Mouse (Mus musculus) midbrain, postnatal 0 days (tissue): ENCODE measurements around the gene Tsks. TPM values are rescaled to one million over a fixed set of nuclear protein-coding genes. Genes with fewer than 3 reads are reported as not detected.

Experiments
- ATAC-seq: fragments of 200-750 bp; cut with Nextera tagmentation; 2 replicates; pipeline ENCODE4 v1.8.0; 2017; ENCODE audit warnings: moderate number of reproducible peaks, mild to moderate bottlenecking, moderate TSS enrichment, moderate library complexity; ENCODE audit not compliant: low FRiP score
- DNase-seq: peaks from one replicate; pipeline ENCODE4 v3.0.0-alpha.2; 2015; ENCODE audit warnings: low spot score
- H3K27ac ChIP-seq: fragments of 300-500 bp; sonication (generic); 2 replicates; pipeline ENCODE4 v1.5.1; 2014; ENCODE audit warnings: low read depth, mild to moderate bottlenecking, low read length, mixed read lengths
- H3K27me3 ChIP-seq: fragments of 300-500 bp; sonication (generic); 2 replicates; pipeline ENCODE4 v1.6.1; 2014; ENCODE audit warnings: low read length, control low read depth, mixed read lengths; ENCODE audit not compliant: insufficient read depth
- H3K36me3 ChIP-seq: fragments of 300-500 bp; sonication (generic); 2 replicates; pipeline ENCODE4 v1.6.1; 2014; ENCODE audit warnings: low read length, control low read depth, mixed read lengths; ENCODE audit not compliant: insufficient read depth
- H3K4me1 ChIP-seq: fragments of 300-500 bp; sonication (generic); 2 replicates; pipeline ENCODE4 v1.6.1; 2014; ENCODE audit warnings: mild to moderate bottlenecking, control low read depth, antibody characterized with exemption, low read length, mixed read lengths; ENCODE audit not compliant: insufficient read depth
- H3K4me2 ChIP-seq: fragments of 300-500 bp; sonication (generic); 2 replicates; pipeline ENCODE4 v1.6.1; 2014; ENCODE audit warnings: low read depth, mild to moderate bottlenecking, low read length, mixed read lengths; ENCODE audit not compliant: poor library complexity, severe bottlenecking
- H3K4me3 ChIP-seq: fragments of 300-500 bp; sonication (generic); 2 replicates; pipeline ENCODE4 v1.5.1; 2014; ENCODE audit warnings: low read depth, mild to moderate bottlenecking, low read length, moderate library complexity
- H3K9ac ChIP-seq: fragments of 300-500 bp; sonication (generic); replicated peaks from 2 replicates; pipeline ENCODE4 v1.6.1; 2014; ENCODE audit warnings: mild to moderate bottlenecking, low read length, moderate library complexity, mixed read lengths; ENCODE audit not compliant: poor library complexity, severe bottlenecking
- H3K9me3 ChIP-seq: fragments of 300-500 bp; sonication (generic); 2 replicates; pipeline ENCODE4 v1.6.1; 2016; ENCODE audit warnings: low read length, control low read depth
- CTCF ChIP-seq: IDR thresholded peaks from 2 replicates; pipeline ENCODE4 v1.5.1; 2016; ENCODE audit warnings: antibody characterized with exemption, mild to moderate bottlenecking
- WGBS: fragments of 180-500 bp; shearing (Covaris S2); extraction: QIAGEN DNeasy Blood & Tissue Kit; methylation state at CpG from one replicate; pipeline ENCODE4 v1.1.7; 2014; 5-methylcytosine and 5-hydroxymethylcytosine counted together
- polyA plus RNA-seq: library from polyadenylated mRNA; unstranded; fragments of >200 nt; fragmentation: Nextera tagmentation; extraction: Ambion mirVana; gene quantifications from 2 replicates; pipeline ENCODE4 v1.2.1, GENCODE M21; 2015
- total RNA-seq: library from RNA; depleted of rRNA; stranded (reverse); fragments of >200 nt; gene quantifications from 2 replicates; pipeline ENCODE4 v1.2.3, GENCODE M21; 2014

Tsks gene
- total and polyA plus RNA-seq, 2 experiments from 2014 or later = 0.12 TPM; not detected in 1

- Histone ChIP-seq H3K9me3 (no peaks in the 10 kb centered on the region), H3K4me1 (no peaks in the 10 kb centered on the region), H3K4me2 (no peak overlapping the region), H3K36me3 (peaks cover 46% of the 10 kb centered on the region), H3K4me3 (no peak overlapping the region), H3K27ac (no peak overlapping the region), H3K9ac (no peak overlapping the region), H3K27me3 (no peaks in the 10 kb centered on the region)
- WGBS = 90% methylated on average over 5 of the region's 5 CpGs
- no peak for TF ChIP-seq CTCF
- no peak for DNase-seq
- ATAC-seq = no peak
These were observed 19.8 kb downstream of the Tsks start for GRCm38 (mm10) chr7:44962831-44963230.

GRCm38 (mm10) chr7:44964990-44965389 lies 22.0 kb downstream of the Tsks start:
- WGBS = 92% methylated on average over 13 of the region's 13 CpGs
- DNase-seq (no peak), ATAC-seq (no peak)
- Histone ChIP-seq H3K27me3 (no peaks in the 10 kb centered on the region), H3K4me2 (no peak overlapping the region), H3K9ac (no peak overlapping the region), H3K36me3 (peaks cover 38% of the 10 kb centered on the region), H3K9me3 (no peaks in the 10 kb centered on the region), H3K27ac (no peak overlapping the region), H3K4me1 (no peaks in the 10 kb centered on the region), H3K4me3 (no peak overlapping the region)
- TF ChIP-seq CTCF = no peak

DNA sequence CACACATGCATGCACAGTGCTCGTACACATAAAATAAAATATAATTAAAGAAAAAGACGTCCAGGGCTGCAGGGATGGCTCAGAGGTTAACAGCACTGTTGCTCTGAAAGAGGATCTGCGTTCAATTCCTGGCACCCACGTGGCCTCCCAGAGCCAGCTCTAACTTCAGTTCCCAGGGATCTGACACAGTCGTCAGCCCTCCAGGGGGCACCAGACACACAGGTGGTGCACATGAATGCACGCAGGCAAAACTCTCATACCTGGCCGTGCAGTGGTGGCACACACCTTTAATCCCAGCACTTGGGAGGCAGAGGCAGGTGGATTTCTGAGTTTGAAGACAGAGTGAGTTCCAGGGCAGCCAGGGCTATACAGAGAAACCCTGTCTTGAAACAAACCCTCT lies 23.0 kb downstream of the Tsks start:
- no peak overlapping the region for H3K27ac ChIP-seq
- H3K4me3 ChIP-seq = no peak overlapping the region
- ATAC-seq (no peak), DNase-seq (no peak)
- H3K4me1 ChIP-seq = peaks cover under 1% of the 10 kb centered on the region; the same call in 1 of the 2 replicates
- no peaks in the 10 kb centered on the region for H3K27me3 ChIP-seq
- 83% methylated on average over 7 of the region's 7 CpGs for WGBS
- H3K9ac ChIP-seq = no peak overlapping the region
- H3K4me2 ChIP-seq = no peak overlapping the region
- TF ChIP-seq CTCF = 0 out of 2 replicates have a peak, but pooled peaks have one; percentile 22
- no peaks in the 10 kb centered on the region for H3K9me3 ChIP-seq
- peaks cover 33% of the 10 kb centered on the region for H3K36me3 ChIP-seq

- H3K4me2 ChIP-seq = no peak overlapping the region
- H3K4me3 ChIP-seq = no peak overlapping the region
- H3K4me1 ChIP-seq = peaks cover 6% of the 10 kb centered on the region; the same call in 1 of the 2 replicates
- peaks cover 27% of the 10 kb centered on the region for H3K36me3 ChIP-seq
- ATAC-seq (no peak), DNase-seq (no peak)
- no peak for TF ChIP-seq CTCF
- H3K9me3 ChIP-seq = no peaks in the 10 kb centered on the region
- no peak overlapping the region for H3K9ac ChIP-seq
- no peaks in the 10 kb centered on the region for H3K27me3 ChIP-seq
- 79% methylated on average over 14 of the region's 15 CpGs for WGBS
- no peak overlapping the region for H3K27ac ChIP-seq
These were observed 23.6 kb downstream of the Tsks start for GRCm38 (mm10) chr7:44966638-44967037.

- Histone ChIP-seq H3K4me2 (peak overlapping the region; percentile 69), H3K4me1 (peaks cover 25% of the 10 kb centered on the region; the same call in 1 of the 2 replicates), H3K36me3 (peaks cover 8% of the 10 kb centered on the region), H3K27me3 (no peaks in the 10 kb centered on the region), H3K27ac (peak overlapping the region; percentile 77), H3K9me3 (no peaks in the 10 kb centered on the region), H3K9ac (peak overlapping the region; percentile 59), H3K4me3 (peak overlapping the region; percentile 42)
- ATAC-seq (peak; percentile 94), DNase-seq (peak; percentile 97)
- TF ChIP-seq CTCF = no peak
- under 1% methylated on average over 36 of the region's 36 CpGs for WGBS
These were observed 27.3 kb downstream of the Tsks start for GRCm38 (mm10) chr7:44970231-44970691.

DNA sequence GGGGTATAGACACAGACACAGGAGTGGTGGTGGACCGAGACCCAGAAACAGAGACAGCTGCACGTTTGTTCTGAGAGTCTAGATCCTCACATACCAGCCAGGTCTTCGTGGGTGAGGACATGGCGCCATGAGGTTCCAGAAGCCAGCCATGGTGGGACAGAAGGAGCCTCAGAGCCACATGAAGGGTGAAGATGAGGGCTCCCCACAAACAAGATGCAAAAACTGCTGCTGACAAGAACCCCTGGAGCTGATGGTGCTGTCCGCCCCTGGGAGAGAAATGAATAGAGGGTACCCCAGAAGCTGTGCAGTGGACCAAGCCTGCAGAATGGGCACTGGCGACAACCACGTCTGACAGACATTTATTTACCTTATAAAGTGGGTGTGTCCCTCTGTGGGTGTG lies 28.1 kb downstream of the Tsks start:
- WGBS = 66% methylated on average over 7 of the region's 7 CpGs
- Histone ChIP-seq H3K4me1 (peaks cover 25% of the 10 kb centered on the region; the same call in 1 of the 2 replicates), H3K27ac (peak overlapping the region; percentile 77), H3K27me3 (no peaks in the 10 kb centered on the region), H3K9me3 (no peaks in the 10 kb centered on the region), H3K4me2 (peak overlapping the region; percentile 69), H3K36me3 (peaks cover 8% of the 10 kb centered on the region), H3K9ac (peak overlapping the region; percentile 59), H3K4me3 (peak overlapping the region; percentile 42)
- no peak for TF ChIP-seq CTCF
- ATAC-seq (no peak), DNase-seq (no peak)
